Mouse (Mus musculus): ENCODE measurements at regions not wholly inside any gene's neighbourhood (a gene's known extent, or its start where the extent isn't known, plus 50 kb on each side); places are given as distances from the start of the nearest gene placed in this dataset.

DNA sequence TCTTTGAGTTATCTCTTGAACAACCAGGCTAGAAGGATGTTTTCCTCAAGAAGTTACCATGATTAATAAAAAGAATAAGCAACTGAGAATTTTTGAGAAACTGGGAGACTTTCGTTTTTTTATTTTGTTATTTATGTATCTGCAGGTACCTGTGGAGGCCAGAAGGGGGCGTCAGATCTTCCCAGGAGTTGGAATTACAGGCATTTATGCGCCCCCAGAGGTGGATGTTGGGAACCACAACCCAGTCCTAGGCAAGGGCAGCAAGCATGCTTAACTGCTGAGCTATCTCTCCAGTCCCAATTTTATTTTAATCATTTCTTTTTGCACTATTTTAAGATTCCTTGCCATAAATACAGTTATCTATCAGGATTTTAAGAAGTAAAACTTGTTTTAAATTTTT is 140.0 kb upstream of the Lmcd1 start:
- TF ChIP-seq CTCF (IDR thresholded peaks at IDR 0.05; ENCODE audit: control insufficient read depth, insufficient read depth, low read length) (no peak), POLR2A (IDR thresholded peaks at IDR 0.05; ENCODE audit: borderline replicate concordance, control insufficient read depth, low read depth, low read length) (no peak)
